Mouse (Mus musculus): ENCODE measurements around the gene Naaladl1. TPM values are rescaled to one million over a fixed set of nuclear protein-coding genes. Genes with fewer than 3 reads are reported as not detected.

Naaladl1 gene
- polyA plus RNA-seq (2015; fragmentation: Nextera tagmentation; extraction: Ambion mirVana), result 0.09 and 0.24 TPM in 2 replicates

GRCm38 (mm10) chr19:6105586-6105985, at the start of gene Naaladl1:
Naaladl1 (plus strand) TSS chr19:6105782.
- no peaks in the 10 kb centered on the region for H3K4me1 ChIP-seq
- no peaks in the 10 kb centered on the region for H3K36me3 ChIP-seq
- no peaks in the 10 kb centered on the region for H3K9me3 ChIP-seq
- WGBS, result 85% methylated on average over 7 of the region's 7 CpGs
- H3K4me2 ChIP-seq, result no peak within 1 kb of the TSS
- H3K9ac ChIP-seq, result peak within 1 kb of the TSS; percentile 61
- no peak within 1 kb of the TSS for H3K27ac ChIP-seq (replicated peaks)
- no peaks in the 10 kb centered on the region for H3K27me3 ChIP-seq (replicated peaks)
- no peak for ATAC-seq (ENCODE audit: extremely low read depth, insufficient number of reproducible peaks, low FRiP score, low TSS enrichment)
- H3K4me3 ChIP-seq, result no peak within 1 kb of the TSS

GRCm38 (mm10) chr19:6056696-6057095, 48.9 kb upstream of the Naaladl1 start:
- Histone ChIP-seq H3K4me2 (peak overlapping the region; percentile 87), H3K4me1 (peaks cover 35% of the 10 kb centered on the region), H3K4me3 (peak overlapping the region; percentile 69), H3K36me3 (peaks cover 60% of the 10 kb centered on the region), H3K9me3 (no peaks in the 10 kb centered on the region), H3K27me3 (replicated peaks) (no peaks in the 10 kb centered on the region), H3K27ac (replicated peaks) (no peak overlapping the region), H3K9ac (peak overlapping the region; percentile 95)
- WGBS, result 59% methylated on average over 4 of the region's 4 CpGs
- no peak for ATAC-seq (ENCODE audit: extremely low read depth, insufficient number of reproducible peaks, low FRiP score, low TSS enrichment)

- H3K4me1 ChIP-seq, result peaks cover 40% of the 10 kb centered on the region
- peak; percentile 91 for ATAC-seq (ENCODE audit: extremely low read depth, insufficient number of reproducible peaks, low FRiP score, low TSS enrichment)
- H3K4me2 ChIP-seq, result peak within 1 kb of the TSS; percentile 87
- H3K27ac ChIP-seq (replicated peaks), result peak within 1 kb of the TSS; percentile 75
- under 1% methylated on average over 55 of the region's 63 CpGs for WGBS
- peak within 1 kb of the TSS; percentile 69 for H3K4me3 ChIP-seq
- H3K9ac ChIP-seq, result peak within 1 kb of the TSS; percentile 96
- no peaks in the 10 kb centered on the region for H3K9me3 ChIP-seq
- H3K36me3 ChIP-seq, result peaks cover 52% of the 10 kb centered on the region
- H3K27me3 ChIP-seq (replicated peaks), result no peaks in the 10 kb centered on the region
Observed at GRCm38 (mm10) chr19:6057313-6058096, 48.1 kb upstream of the Naaladl1 start, which contains the start of the genes Mrpl49 and Fau. Mrpl49 (minus strand) TSS chr19:6057785. Fau (plus strand) TSS chr19:6057844.

GRCm38 (mm10) chr19:6058513-6058912, 47.1 kb upstream of the Naaladl1 start:
- 28% methylated on average over 5 of the region's 5 CpGs for WGBS
- Histone ChIP-seq H3K9me3 (no peaks in the 10 kb centered on the region), H3K9ac (peak overlapping the region; percentile 96), H3K4me3 (peak overlapping the region; percentile 69), H3K27ac (replicated peaks) (peak overlapping the region; percentile 75), H3K4me2 (peak overlapping the region; percentile 80), H3K27me3 (replicated peaks) (no peaks in the 10 kb centered on the region), H3K36me3 (peaks cover 42% of the 10 kb centered on the region), H3K4me1 (peaks cover 45% of the 10 kb centered on the region)
- no peak for ATAC-seq (ENCODE audit: extremely low read depth, insufficient number of reproducible peaks, low FRiP score, low TSS enrichment)

- Histone ChIP-seq H3K27ac (replicated peaks) (0 out of 2 replicates have a peak overlapping the region, but pooled peaks have one; percentile 75), H3K4me3 (peak overlapping the region; percentile 69), H3K36me3 (peaks cover 37% of the 10 kb centered on the region), H3K27me3 (replicated peaks) (no peaks in the 10 kb centered on the region), H3K4me1 (peaks cover 45% of the 10 kb centered on the region), H3K9me3 (no peaks in the 10 kb centered on the region), H3K9ac (peak overlapping the region; percentile 96), H3K4me2 (peak overlapping the region; percentile 80)
- 74% methylated on average over 5 of the region's 5 CpGs for WGBS
- no peak for ATAC-seq (ENCODE audit: extremely low read depth, insufficient number of reproducible peaks, low FRiP score, low TSS enrichment)
Observed at GRCm38 (mm10) chr19:6058966-6059365, 46.6 kb upstream of the Naaladl1 start.

GRCm38 (mm10) chr19:6061021-6061533, 44.5 kb upstream of the Naaladl1 start, which contains the start of gene Znhit2:
Znhit2 (plus strand) TSS chr19:6061192.
- Histone ChIP-seq H3K4me3 (peak within 1 kb of the TSS; percentile 91), H3K4me1 (peaks cover 38% of the 10 kb centered on the region), H3K27ac (replicated peaks) (peak within 1 kb of the TSS; percentile 95), H3K9ac (peak within 1 kb of the TSS; percentile 98), H3K36me3 (peaks cover 18% of the 10 kb centered on the region), H3K9me3 (no peaks in the 10 kb centered on the region), H3K4me2 (peak within 1 kb of the TSS; percentile 93), H3K27me3 (replicated peaks) (no peaks in the 10 kb centered on the region)
- under 1% methylated on average over 58 of the region's 58 CpGs for WGBS
- peak; percentile 54; the same call in 1 of the 2 replicates for ATAC-seq (ENCODE audit: extremely low read depth, insufficient number of reproducible peaks, low FRiP score, low TSS enrichment)

GRCm38 (mm10) chr19:6061641-6062302, 43.8 kb upstream of the Naaladl1 start:
- 1% methylated on average over 44 of the region's 44 CpGs for WGBS
- Histone ChIP-seq H3K9ac (peak overlapping the region; percentile 98), H3K36me3 (peaks cover 18% of the 10 kb centered on the region), H3K27me3 (replicated peaks) (no peaks in the 10 kb centered on the region), H3K4me3 (peak overlapping the region; percentile 91), H3K9me3 (no peaks in the 10 kb centered on the region), H3K4me1 (peaks cover 38% of the 10 kb centered on the region), H3K27ac (replicated peaks) (peak overlapping the region; percentile 95), H3K4me2 (peak overlapping the region; percentile 93)
- ATAC-seq (ENCODE audit: extremely low read depth, insufficient number of reproducible peaks, low FRiP score, low TSS enrichment), result no peak

GRCm38 (mm10) chr19:6062418-6062817, 43.2 kb upstream of the Naaladl1 start:
- no peak for ATAC-seq (ENCODE audit: extremely low read depth, insufficient number of reproducible peaks, low FRiP score, low TSS enrichment)
- Histone ChIP-seq H3K4me1 (peaks cover 39% of the 10 kb centered on the region), H3K9me3 (no peaks in the 10 kb centered on the region), H3K9ac (peak overlapping the region; percentile 98), H3K4me2 (peak overlapping the region; percentile 93), H3K27me3 (replicated peaks) (no peaks in the 10 kb centered on the region), H3K36me3 (peaks cover 18% of the 10 kb centered on the region), H3K4me3 (peak overlapping the region; percentile 91), H3K27ac (replicated peaks) (peak overlapping the region; percentile 95; the same call in 1 of the 2 replicates)
- 69% methylated on average over 5 of the region's 5 CpGs for WGBS

GRCm38 (mm10) chr19:6063081-6063480, 42.5 kb upstream of the Naaladl1 start:
- Histone ChIP-seq H3K36me3 (peaks cover 18% of the 10 kb centered on the region), H3K4me3 (no peak overlapping the region), H3K27ac (replicated peaks) (no peak overlapping the region), H3K9me3 (no peaks in the 10 kb centered on the region), H3K9ac (peak overlapping the region; percentile 98; the same call in 1 of the 2 replicates), H3K4me2 (peak overlapping the region; percentile 93), H3K4me1 (peaks cover 46% of the 10 kb centered on the region), H3K27me3 (replicated peaks) (no peaks in the 10 kb centered on the region)
- WGBS, result 86% methylated on average over 6 of the region's 6 CpGs
- no peak for ATAC-seq (ENCODE audit: extremely low read depth, insufficient number of reproducible peaks, low FRiP score, low TSS enrichment)

- H3K9me3 ChIP-seq, result no peaks in the 10 kb centered on the region
- H3K4me2 ChIP-seq, result peak overlapping the region; percentile 99
- peak overlapping the region; percentile 74; the same call in 1 of the 2 replicates for H3K27ac ChIP-seq (replicated peaks)
- no peaks in the 10 kb centered on the region for H3K27me3 ChIP-seq (replicated peaks)
- H3K36me3 ChIP-seq, result peaks cover 33% of the 10 kb centered on the region
- H3K4me3 ChIP-seq, result peak overlapping the region; percentile 58
- 31% methylated on average over 5 of the region's 5 CpGs for WGBS
- peaks cover 36% of the 10 kb centered on the region for H3K4me1 ChIP-seq
- H3K9ac ChIP-seq, result peak overlapping the region; percentile 79
- no peak for ATAC-seq (ENCODE audit: extremely low read depth, insufficient number of reproducible peaks, low FRiP score, low TSS enrichment)
Observed at GRCm38 (mm10) chr19:6066571-6066970, 39.0 kb upstream of the Naaladl1 start.

All from heart, embryonic 13.5 days (tissue).